Mouse (Mus musculus) kidney, embryonic 14.5 days (tissue): ENCODE results near the gene Ankzf1. TPM values are rescaled to one million over a fixed set of nuclear protein-coding genes. Genes with fewer than 3 reads are reported as not detected.

Experiments
- ATAC-seq: fragments of 200-750 bp; cut with Nextera tagmentation; 2 replicates; pipeline ENCODE4 v1.8.0; 2017; ENCODE audit warnings: moderate number of reproducible peaks, mild to moderate bottlenecking, moderate TSS enrichment, moderate library complexity; ENCODE audit not compliant: low FRiP score, low TSS enrichment
- H3K27ac ChIP-seq: fragments of 300-500 bp; sonication (generic); 2 replicates; pipeline ENCODE4 v1.5.1; 2014; ENCODE audit warnings: low read depth, mild to moderate bottlenecking, low read length, moderate library complexity, mixed read lengths
- H3K27me3 ChIP-seq: fragments of 300-500 bp; sonication (generic); 2 replicates; pipeline ENCODE4 v1.6.1; 2014; ENCODE audit warnings: mild to moderate bottlenecking, low read length; ENCODE audit not compliant: control insufficient read depth, insufficient read depth
- H3K36me3 ChIP-seq: fragments of 300-500 bp; sonication (generic); 2 replicates; pipeline ENCODE4 v1.6.1; 2014; ENCODE audit warnings: low read length, mixed read lengths; ENCODE audit not compliant: control insufficient read depth, insufficient read depth
- H3K4me1 ChIP-seq: fragments of 300-500 bp; sonication (generic); 2 replicates; pipeline ENCODE4 v1.6.1; 2014; ENCODE audit warnings: low read length, mixed read lengths; ENCODE audit not compliant: control insufficient read depth, insufficient read depth
- H3K4me2 ChIP-seq: fragments of 300-500 bp; sonication (generic); replicated peaks from 2 replicates; pipeline ENCODE4 v1.6.1; 2014; ENCODE audit warnings: low read depth, mild to moderate bottlenecking, low read length
- H3K4me3 ChIP-seq: fragments of 300-500 bp; sonication (generic); 2 replicates; pipeline ENCODE4 v1.5.1; 2014; ENCODE audit warnings: mild to moderate bottlenecking, low read length
- H3K9ac ChIP-seq: fragments of 300-500 bp; sonication (generic); 2 replicates; pipeline ENCODE4 v1.6.1; 2014; ENCODE audit warnings: low read depth, mild to moderate bottlenecking, low read length, moderate library complexity
- H3K9me3 ChIP-seq: fragments of 300-500 bp; sonication (generic); 2 replicates; pipeline ENCODE4 v1.6.1; 2016; ENCODE audit warnings: low read length; ENCODE audit not compliant: control insufficient read depth
- WGBS: fragments of 180-500 bp; shearing (Covaris S2); extraction: QIAGEN DNeasy Blood & Tissue Kit; methylation state at CpG from one replicate; pipeline ENCODE4 v1.1.7; 2014; 5-methylcytosine and 5-hydroxymethylcytosine counted together
- polyA plus RNA-seq: library from polyadenylated mRNA; unstranded; fragments of >200 nt; fragmentation: Nextera tagmentation; extraction: Ambion mirVana; gene quantifications from 2 replicates; pipeline ENCODE4 v1.2.1, GENCODE M21; 2014

Gene Ankzf1
- polyA plus RNA-seq, 1 experiment from 2014 or later = 21.1 TPM

DNA sequence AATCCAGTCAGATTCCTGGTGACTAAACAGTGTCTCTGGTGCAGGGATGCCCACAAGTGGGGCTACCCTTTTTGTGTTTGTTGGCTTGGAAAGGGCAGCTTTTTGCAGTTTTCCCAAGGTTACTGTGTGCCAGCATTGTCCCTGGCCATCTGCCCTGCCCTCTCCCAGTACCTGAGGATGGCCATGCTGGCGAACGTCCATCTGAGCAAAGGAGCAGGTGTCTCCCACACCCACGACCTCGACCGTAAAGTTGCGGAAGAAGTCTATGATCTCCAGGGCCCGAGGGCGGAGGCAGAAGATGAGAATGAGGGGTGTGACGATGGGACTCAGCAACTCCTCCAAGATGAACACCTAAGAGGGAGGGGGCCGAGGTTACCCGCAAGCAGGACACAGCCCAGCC lies 6.5 kb upstream of the Ankzf1 start:
- Histone ChIP-seq H3K36me3 (peaks cover 56% of the 10 kb centered on the region), H3K4me2 (no peak overlapping the region)
- no peak for ATAC-seq

DNA sequence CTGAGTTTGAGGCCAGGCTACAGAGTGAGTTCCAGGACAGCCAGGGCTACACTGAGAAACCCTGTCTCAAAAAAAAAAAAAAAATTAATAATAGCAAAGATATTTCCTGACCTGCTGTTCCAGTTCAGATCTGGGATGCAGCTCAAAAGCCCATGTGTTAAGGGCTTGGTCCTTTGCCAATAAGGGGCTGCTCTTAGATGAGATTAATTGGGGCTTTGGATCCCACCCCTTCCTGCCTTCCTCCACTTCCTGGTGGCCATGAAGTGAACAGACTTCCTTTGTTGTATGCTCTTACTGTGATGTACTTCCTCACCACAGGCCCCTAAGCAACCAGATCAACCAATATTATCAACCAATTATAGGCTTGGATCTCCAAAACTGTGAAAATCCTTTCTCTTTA lies 4.8 kb upstream of the Ankzf1 start:
- Histone ChIP-seq H3K9me3 (no peaks in the 10 kb centered on the region), H3K27ac (no peak overlapping the region), H3K9ac (no peak overlapping the region), H3K4me2 (no peak overlapping the region), H3K36me3 (peaks cover 52% of the 10 kb centered on the region), H3K27me3 (no peaks in the 10 kb centered on the region), H3K4me3 (no peak overlapping the region), H3K4me1 (no peaks in the 10 kb centered on the region)
- no peak for ATAC-seq

More for the DNA sequence above, 6.5 kb upstream of the Ankzf1 start:
- Histone ChIP-seq H3K4me1 (0 out of 2 replicates have a peak, but pooled peaks cover 3% of the 10 kb centered on the region), H3K4me3 (no peak overlapping the region), H3K9me3 (no peaks in the 10 kb centered on the region), H3K9ac (no peak overlapping the region), H3K27me3 (no peaks in the 10 kb centered on the region), H3K27ac (no peak overlapping the region)
- WGBS = 88% methylated on average over 11 of the region's 11 CpGs

DNA sequence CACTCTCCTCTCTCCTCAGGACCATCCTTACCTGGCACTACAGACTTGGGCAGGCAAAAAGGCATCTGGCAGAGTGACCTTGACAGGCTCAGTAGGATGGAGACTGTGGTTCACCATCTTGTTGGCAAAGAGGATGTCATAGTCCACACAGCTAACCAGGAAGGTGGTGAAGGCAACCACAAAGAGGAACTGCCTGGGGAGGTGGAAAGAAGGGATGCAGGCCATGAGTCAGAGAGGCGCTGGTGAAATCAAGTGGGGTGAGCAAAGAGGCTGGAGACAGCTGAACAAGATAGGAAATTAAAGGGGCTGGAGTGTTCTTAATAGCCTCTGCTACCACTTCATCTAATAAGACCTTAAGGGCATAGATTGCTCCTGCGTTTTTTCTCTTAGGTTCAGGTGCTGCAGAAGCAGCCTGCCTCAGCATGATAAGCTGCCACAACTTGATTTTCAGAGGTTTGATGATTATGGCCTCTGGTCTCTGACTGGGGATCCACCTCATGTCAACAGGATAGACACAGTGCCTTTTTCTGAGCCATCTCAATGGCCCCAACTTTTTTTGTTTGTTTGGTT lies 4.0 kb upstream of the Ankzf1 start:
- WGBS = 89% methylated on average over 2 of the region's 2 CpGs
- Histone ChIP-seq H3K4me2 (no peak overlapping the region), H3K36me3 (peaks cover 44% of the 10 kb centered on the region), H3K9me3 (no peaks in the 10 kb centered on the region), H3K27me3 (no peaks in the 10 kb centered on the region), H3K4me3 (no peak overlapping the region), H3K9ac (no peak overlapping the region), H3K27ac (no peak overlapping the region), H3K4me1 (peaks cover 2% of the 10 kb centered on the region)
- ATAC-seq = no peak

DNA sequence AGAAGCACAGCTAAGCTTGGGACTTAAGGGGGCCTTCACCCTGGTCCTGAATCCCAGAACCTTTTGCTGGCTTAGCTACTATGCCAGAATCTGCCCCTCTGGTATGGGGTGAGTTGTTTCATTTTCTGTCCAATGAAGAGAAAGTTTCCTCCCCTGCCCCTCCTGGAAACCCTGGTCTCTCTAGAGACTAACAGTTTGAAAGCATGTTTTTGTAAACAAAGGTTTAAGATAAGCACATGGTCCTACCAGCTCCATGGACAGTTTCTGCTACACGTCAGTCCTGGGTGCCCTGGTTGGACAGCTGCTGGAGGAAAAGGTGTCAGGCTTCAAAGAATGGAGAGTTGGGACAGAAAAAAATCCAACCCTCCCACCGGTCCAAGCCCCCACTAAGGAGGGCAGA lies 1.4 kb upstream of the Ankzf1 start:
- Histone ChIP-seq H3K27ac (no peak overlapping the region), H3K9me3 (no peaks in the 10 kb centered on the region), H3K4me2 (no peak overlapping the region; the same call in 1 of the 2 replicates), H3K36me3 (peaks cover 25% of the 10 kb centered on the region), H3K4me1 (peaks cover 9% of the 10 kb centered on the region), H3K27me3 (no peaks in the 10 kb centered on the region), H3K4me3 (peak overlapping the region; percentile 88; the same call in 1 of the 2 replicates), H3K9ac (peak overlapping the region; percentile 78; the same call in 1 of the 2 replicates)
- no peak for ATAC-seq
- WGBS = 58% methylated on average over 2 of the region's 2 CpGs

- Histone ChIP-seq H3K27ac (peak overlapping the region; percentile 39; the same call in 1 of the 2 replicates), H3K4me3 (peak overlapping the region; percentile 88), H3K4me1 (peaks cover 9% of the 10 kb centered on the region), H3K4me2 (peak overlapping the region; percentile 82), H3K36me3 (peaks cover 25% of the 10 kb centered on the region), H3K9ac (peak overlapping the region; percentile 78), H3K9me3 (no peaks in the 10 kb centered on the region), H3K27me3 (no peaks in the 10 kb centered on the region)
- ATAC-seq = no peak
- WGBS = 53% methylated on average over 5 of the region's 5 CpGs
Measured at GRCm38 (mm10) chr1:75191258-75191621, 711 bp upstream of the Ankzf1 start.

GRCm38 (mm10) chr1:75192452-75192851 lies 501 bp downstream of the Ankzf1 start:
- H3K4me2 ChIP-seq = peak overlapping the region; percentile 93
- whole genome bisulfite sequencing = under 1% methylated on average over 19 of the region's 19 CpGs
- H3K27me3 ChIP-seq = no peaks in the 10 kb centered on the region
- peak overlapping the region; percentile 88 for H3K4me3 ChIP-seq
- H3K27ac ChIP-seq = peak overlapping the region; percentile 94
- peaks cover 24% of the 10 kb centered on the region; the same call in 1 of the 2 replicates for H3K36me3 ChIP-seq
- H3K4me1 ChIP-seq = peaks cover 9% of the 10 kb centered on the region
- ATAC-seq = peak; percentile 21; the same call in 1 of the 2 replicates
- no peaks in the 10 kb centered on the region for H3K9me3 ChIP-seq
- peak overlapping the region; percentile 78 for H3K9ac ChIP-seq

GRCm38 (mm10) chr1:75201236-75201635 lies 9.3 kb downstream of the Ankzf1 start:
- WGBS = 100% methylated on average over 1 of the region's 1 CpGs
- H3K27me3 ChIP-seq = no peaks in the 10 kb centered on the region
- H3K27ac ChIP-seq = no peak overlapping the region
- H3K36me3 ChIP-seq = peaks cover 35% of the 10 kb centered on the region
- no peaks in the 10 kb centered on the region for H3K9me3 ChIP-seq
- no peak overlapping the region for H3K4me2 ChIP-seq
- H3K4me3 ChIP-seq = no peak overlapping the region
- no peak overlapping the region for H3K9ac ChIP-seq
- no peak for ATAC-seq
- H3K4me1 ChIP-seq = no peaks in the 10 kb centered on the region

- Histone ChIP-seq H3K27ac (peak overlapping the region; percentile 6; the same call in 1 of the 2 replicates), H3K4me3 (peak overlapping the region; percentile 92), H3K36me3 (peaks cover 22% of the 10 kb centered on the region), H3K4me2 (peak overlapping the region; percentile 86), H3K4me1 (peaks cover 33% of the 10 kb centered on the region), H3K9ac (peak overlapping the region; percentile 70), H3K27me3 (no peaks in the 10 kb centered on the region), H3K9me3 (no peaks in the 10 kb centered on the region)
- 8% methylated on average over 34 of the region's 34 CpGs for WGBS
- peak; percentile 40 for ATAC-seq
Measured at GRCm38 (mm10) chr1:75208967-75209678, 17.2 kb downstream of the Ankzf1 start.
